Mouse (Mus musculus) layer of hippocampus, postnatal 25 days (tissue): ENCODE measurements around the gene Dapk1. TPM values are rescaled to one million over a fixed set of nuclear protein-coding genes. Genes with fewer than 3 reads are reported as not detected.

Experiments used
- DNase-seq, 2 experiments: peaks; one replicate each; pipeline ENCODE4 v3.0.0; 2022; ENCODE audit warnings: mixed read lengths in 2 of 2, low spot score in 1 of 2; ENCODE audit errors: extremely low spot score in 1 of 2
- total RNA-seq, 2 experiments: library from RNA; stranded (reverse); gene quantifications; 2 replicates each; pipeline ENCODE4 v1.2.3; 2021

Gene Dapk1
- total RNA-seq, 2 experiments from 2014 or later = 128 to 132 TPM

GRCm38 (mm10) chr13:60731001-60731400 lies 129.3 kb downstream of the Dapk1 start:
- DNase-seq = no peak

GRCm38 (mm10) chr13:60735306-60735705 lies 133.6 kb downstream of the Dapk1 start:
- no peak for DNase-seq

GRCm38 (mm10) chr13:60736421-60737105 lies 134.8 kb downstream of the Dapk1 start:
- no peak for DNase-seq

- DNase-seq = no peak
These were observed 136.0 kb downstream of the Dapk1 start for GRCm38 (mm10) chr13:60737632-60738324.

GRCm38 (mm10) chr13:60738429-60738828 lies 136.7 kb downstream of the Dapk1 start:
- DNase-seq = peak; percentile 51 to 75

GRCm38 (mm10) chr13:60740248-60740647 lies 138.5 kb downstream of the Dapk1 start:
- DNase-seq = no peak

GRCm38 (mm10) chr13:60742611-60743010 lies 140.9 kb downstream of the Dapk1 start:
- DNase-seq = no peak

GRCm38 (mm10) chr13:60743381-60744077 lies 141.8 kb downstream of the Dapk1 start:
- DNase-seq = no peak

- DNase-seq = peak; percentile 83 to 95
These were observed 142.3 kb downstream of the Dapk1 start for GRCm38 (mm10) chr13:60744078-60744460.

- DNase-seq = no peak
These were observed 143.0 kb downstream of the Dapk1 start for GRCm38 (mm10) chr13:60744736-60745135.

GRCm38 (mm10) chr13:60745358-60745757 lies 143.6 kb downstream of the Dapk1 start:
- no peak for DNase-seq

GRCm38 (mm10) chr13:60746271-60746670 lies 144.5 kb downstream of the Dapk1 start:
- DNase-seq = peak in 1 of 2 experiments; percentile 41

GRCm38 (mm10) chr13:60747201-60747600 lies 145.5 kb downstream of the Dapk1 start:
- no peak for DNase-seq

GRCm38 (mm10) chr13:60748556-60748955 lies 146.8 kb downstream of the Dapk1 start:
- DNase-seq = no peak

- DNase-seq = no peak
These were observed 149.2 kb downstream of the Dapk1 start for GRCm38 (mm10) chr13:60750930-60751329.

- no peak for DNase-seq
These were observed 151.5 kb downstream of the Dapk1 start for GRCm38 (mm10) chr13:60753216-60753615.

GRCm38 (mm10) chr13:60755251-60755650 lies 153.5 kb downstream of the Dapk1 start:
- no peak for DNase-seq

GRCm38 (mm10) chr13:60757292-60757691 lies 155.5 kb downstream of the Dapk1 start:
- DNase-seq = no peak

- peak in 1 of 2 experiments; percentile 62 for DNase-seq
These were observed 157.4 kb downstream of the Dapk1 start for GRCm38 (mm10) chr13:60759136-60759535.

- no peak for DNase-seq
These were observed 158.6 kb downstream of the Dapk1 start for GRCm38 (mm10) chr13:60760392-60760791.

GRCm38 (mm10) chr13:60761161-60761560 lies 159.4 kb downstream of the Dapk1 start:
- no peak for DNase-seq
